Mouse (Mus musculus) thymus, adult 2 months (tissue): Measurements from ENCODE around the gene Grip1.

Experiments used
- CTCF ChIP-seq: fragments of 200-500 bp; IDR thresholded peaks from 2 replicates; pipeline ENCODE4 v1.5.1; 2012; ENCODE audit warnings: mild to moderate bottlenecking, control low read depth, low read length, moderate library complexity, borderline replicate concordance; ENCODE audit not compliant: control insufficient read depth, poor library complexity, insufficient read depth; ENCODE audit errors: extremely low read depth
- POLR2A ChIP-seq: fragments of 200-500 bp; IDR thresholded peaks from 2 replicates; pipeline ENCODE4 v1.6.1; 2012; ENCODE audit warnings: mild to moderate bottlenecking, low read length, control low read depth, moderate library complexity; ENCODE audit not compliant: control insufficient read depth, poor library complexity, insufficient read depth; ENCODE audit errors: extremely low read depth

- no peak for TF ChIP-seq POLR2A
- TF ChIP-seq CTCF: no peak
These were observed 178.3 kb downstream of the Grip1 start for GRCm38 (mm10) chr10:119631966-119632365.
